Mouse (Mus musculus) colon, adult 2 months (tissue): ENCODE results near the gene Gm20449. TPM values are rescaled to one million over a fixed set of nuclear protein-coding genes. Genes with fewer than 3 reads are reported as not detected.

Experiments used
- polyA plus RNA-seq: library from polyadenylated mRNA; depleted of rRNA; stranded (reverse); fragments of >200 nt; gene quantifications from 2 replicates; pipeline ENCODE4 v1.2.3, GENCODE M21; 2012; rRNA removed

Gene Gm20449
- not detected in 2 replicates for polyA plus RNA-seq

GRCm38 (mm10) chr7:41499389-41500049, at the start of gene Gm20449, which contains the start of gene AW146154:
Gene Gm20449, minus strand, starts transcription at chr7:41499417.
Gene AW146154, minus strand, starts transcription at chr7:41499890.

DNA sequence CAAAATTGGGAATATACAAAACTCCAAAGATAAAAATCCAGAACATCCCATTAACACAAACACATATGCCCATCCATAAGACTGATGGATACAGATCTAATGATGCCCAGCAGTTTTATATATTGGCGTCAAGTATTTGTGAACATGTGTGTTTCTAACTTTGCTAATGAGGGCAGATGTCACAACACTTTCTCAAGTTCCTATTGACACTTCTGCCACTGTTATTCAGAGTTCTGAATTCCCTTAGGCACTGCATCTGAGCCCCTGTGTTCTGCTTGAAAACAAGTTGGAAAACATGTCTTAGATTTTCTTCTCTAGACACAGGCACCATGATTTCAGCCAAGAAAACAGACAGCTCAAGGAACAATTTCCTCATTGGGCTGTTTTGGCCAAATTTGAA, 50.6 kb downstream of the Gm20449 start, which contains the start of gene Vmn2r57:
TSS of gene Vmn2r57 (minus strand) at position 101 of the 400 bp plus-strand sequence.

DNA sequence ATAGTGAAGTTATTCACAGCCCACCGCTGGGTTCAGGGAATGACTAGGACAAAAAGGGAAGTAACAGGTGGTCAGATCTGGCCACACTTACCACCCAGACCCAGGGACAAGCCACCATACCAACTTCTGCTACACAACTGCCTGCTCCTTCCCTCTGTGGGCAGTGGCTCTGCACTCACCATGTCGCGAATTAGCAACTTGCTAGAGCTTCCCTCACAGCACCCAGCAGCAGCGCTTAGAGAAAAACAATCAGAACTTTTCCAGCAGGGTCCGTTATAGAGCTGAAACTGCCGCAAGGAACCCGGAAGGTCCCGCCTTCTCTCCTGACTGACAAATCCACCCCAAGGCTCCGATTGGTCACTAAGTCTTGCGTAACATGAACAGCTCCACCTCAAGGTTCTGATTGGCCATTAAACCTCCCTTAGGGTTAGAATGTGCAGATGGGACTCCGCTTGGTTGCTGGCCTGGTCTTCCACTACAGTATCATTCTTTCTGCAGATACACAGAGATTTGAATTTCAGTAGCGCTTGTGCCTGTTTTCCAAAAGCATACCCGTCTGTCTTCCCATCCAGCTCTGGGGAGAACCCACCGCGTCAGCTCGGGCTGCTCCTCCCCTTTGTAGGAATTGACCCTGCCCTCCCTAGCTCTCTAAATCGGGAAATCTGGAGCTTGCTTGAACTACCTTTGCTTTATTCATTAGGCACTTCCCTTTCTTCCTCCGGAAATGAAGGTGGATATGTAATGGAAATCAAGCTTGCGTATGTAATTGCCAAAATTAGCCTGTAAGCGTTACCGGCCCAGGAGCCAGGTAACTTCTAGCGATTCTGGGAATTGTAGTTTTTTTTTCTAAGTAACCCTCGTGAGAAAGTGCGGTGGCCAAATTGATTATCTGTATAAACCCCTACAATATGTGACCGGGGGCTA, 105.9 kb downstream of the Gm20449 start, which contains the start of gene AI987944:
TSS of gene AI987944 (minus strand) at position 332 of the 924 bp plus-strand sequence.

Other genes starting within 250 kb of the Gm20449 start
- 2.0 and 2.1 TPM in 2 replicates for gene AI987944, start 106.0 kb downstream of the Gm20449 start, polyA plus RNA-seq
- 0.03 TPM in 2 replicates for gene Vmn2r57, start 50.7 kb downstream of the Gm20449 start, polyA plus RNA-seq
- gene AW146154, start 473 bp upstream of the Gm20449 start, polyA plus RNA-seq = 2.8 and 3.0 TPM in 2 replicates
- not detected in 2 replicates for gene Gm6871, start 74.2 kb upstream of the Gm20449 start, polyA plus RNA-seq
- gene 2610021A01Rik, start 99.8 kb upstream of the Gm20449 start, polyA plus RNA-seq = 1.7 and 2.0 TPM in 2 replicates
- gene Zfp788, start 133.8 kb upstream of the Gm20449 start, polyA plus RNA-seq = 0.24 and 0.34 TPM in 2 replicates